Mouse (Mus musculus): ENCODE data around the gene Gm21969.

DNA sequence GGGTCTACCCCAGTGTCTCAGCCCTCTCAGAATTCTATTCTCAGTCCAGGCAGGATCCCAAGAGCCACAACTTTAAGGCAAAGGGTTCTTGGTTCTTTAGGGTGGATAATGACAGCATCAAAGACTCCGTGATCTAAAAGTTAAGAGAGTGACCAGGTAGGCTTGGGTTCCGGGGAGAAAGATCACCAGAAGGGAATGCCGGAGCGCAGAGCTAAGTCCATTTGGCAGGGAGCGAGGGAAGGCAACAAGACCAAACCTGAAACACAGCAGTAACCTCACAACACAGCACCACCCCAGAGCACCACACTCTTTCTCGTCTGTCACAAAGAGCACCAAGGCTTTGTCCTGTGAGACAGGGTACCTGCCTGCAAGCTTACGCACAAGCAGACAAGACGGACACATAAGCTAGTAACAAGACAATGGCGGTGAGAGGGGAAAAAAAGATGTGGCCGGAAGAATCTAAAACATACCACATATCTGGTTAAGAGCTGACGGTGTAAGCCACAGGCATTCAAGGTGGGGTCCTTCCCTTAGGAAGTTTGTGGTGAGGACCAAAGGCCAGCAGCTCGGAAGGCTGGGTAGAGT lies 30.0 kb upstream of the Gm21969 start:
- no peak for TF ChIP-seq POLR2A (IDR thresholded peaks at IDR 0.05; ENCODE audit: borderline replicate concordance, low read depth, low read length)
- TF ChIP-seq CTCF (IDR thresholded peaks at IDR 0.05; ENCODE audit: low read depth, low read length), result no peak

Data from bone marrow macrophage, adult 2 months (primary cell).